Mouse (Mus musculus) frontal cortex, postnatal 10 days (tissue): ENCODE results near the gene Dbx1.

ENCODE experiments used
- DNase-seq, 2 experiments: peaks; one replicate each; pipeline ENCODE4 v3.0.0; 2022; ENCODE audit warnings: low spot score in 2 of 2, mixed read lengths in 1 of 2

The Dbx1 gene

DNA sequence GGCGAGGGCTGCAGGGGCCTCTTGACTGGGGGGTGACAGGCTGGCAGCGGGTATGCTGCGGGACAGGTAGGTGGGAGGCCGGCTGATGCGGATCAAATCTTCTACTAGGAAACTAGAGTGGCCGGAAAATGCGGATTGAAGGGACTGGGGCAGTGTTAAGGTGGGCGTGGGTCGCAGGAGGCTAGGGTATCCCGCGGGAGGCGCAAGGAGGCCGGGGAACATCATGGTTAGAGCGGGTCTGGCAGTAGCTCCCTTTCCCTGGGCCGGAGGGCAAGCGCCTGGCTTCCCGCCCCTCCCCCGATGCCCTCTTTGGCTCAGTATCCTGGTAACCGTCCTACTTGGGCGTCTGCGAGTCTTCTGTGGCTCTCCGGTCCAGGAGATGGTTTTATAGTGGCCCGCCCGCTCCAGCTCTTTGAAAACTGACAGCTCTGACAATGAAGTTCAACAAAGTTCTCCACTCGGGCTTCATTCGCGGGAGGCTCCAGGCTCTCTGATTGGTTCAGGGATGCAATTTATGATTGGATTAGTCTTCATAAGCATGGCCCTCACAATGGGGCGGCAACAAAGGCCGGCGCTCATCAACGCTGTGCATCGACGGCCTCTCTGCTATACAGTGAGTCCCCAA lies at the start of gene Dbx1:
Gene Dbx1, minus strand, starts transcription at position 359 of the 625 bp plus-strand sequence.
- no peak for DNase-seq

DNA sequence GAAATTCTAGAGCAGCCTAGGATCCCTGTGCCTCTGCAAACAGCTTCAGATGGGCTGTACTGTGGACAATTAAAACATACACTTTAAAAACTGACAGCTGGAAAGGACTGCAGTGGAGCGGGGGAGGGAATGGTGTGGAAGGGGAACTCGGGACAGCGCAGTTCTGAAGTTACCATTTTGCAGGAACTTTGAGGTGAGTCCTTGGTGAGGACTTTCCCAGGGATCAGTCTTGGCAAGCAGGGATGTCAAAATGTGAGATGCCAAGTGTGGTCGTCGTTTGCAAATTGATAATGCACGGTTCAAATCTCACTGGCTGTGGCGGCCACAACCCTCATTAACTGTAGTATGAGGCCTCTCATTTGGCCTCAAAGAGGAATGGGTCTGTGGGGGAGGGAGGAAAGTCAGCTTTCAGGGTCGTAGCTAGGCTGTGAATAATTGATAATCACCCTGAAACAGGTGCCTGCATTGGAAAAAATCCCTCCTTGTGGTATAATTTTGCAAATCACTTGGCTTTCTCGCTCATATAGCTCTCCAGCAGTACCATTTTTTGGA lies 42.3 kb upstream of the Dbx1 start:
- DNase-seq = no peak

DNA sequence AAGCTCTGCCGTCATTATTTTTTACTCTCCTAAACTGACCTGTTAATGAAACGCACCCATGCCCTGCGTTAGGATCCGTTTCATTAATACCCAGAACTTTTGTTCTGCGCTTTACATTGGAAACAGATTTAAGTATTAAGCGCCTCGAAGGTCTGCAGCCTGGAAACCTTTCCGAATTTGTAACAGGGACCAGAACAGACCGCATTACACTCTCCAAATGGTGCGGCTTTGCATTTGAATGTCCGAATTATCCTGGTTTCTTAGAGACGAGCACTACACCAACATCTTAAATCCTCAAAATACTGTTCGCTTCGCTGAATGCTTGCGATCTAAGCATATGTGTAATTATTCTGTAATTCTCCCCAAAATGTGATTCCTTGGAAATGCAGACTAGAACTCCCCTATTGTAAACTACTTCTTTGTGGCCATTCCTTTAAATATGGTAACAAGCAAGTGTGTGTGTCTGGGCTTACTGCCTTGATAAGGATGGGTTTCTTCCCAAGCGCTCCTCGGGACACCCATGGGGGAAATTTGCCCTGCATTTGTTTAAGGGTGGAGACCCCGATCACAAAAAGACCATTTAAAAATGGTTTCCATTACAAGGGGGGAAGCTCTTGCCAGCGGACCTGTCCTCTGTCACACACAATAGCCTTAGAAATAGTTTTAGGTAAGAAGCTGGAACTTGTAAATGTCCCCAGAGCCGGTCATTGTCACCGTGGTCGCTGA lies 41.6 kb upstream of the Dbx1 start:
- DNase-seq = no peak

DNA sequence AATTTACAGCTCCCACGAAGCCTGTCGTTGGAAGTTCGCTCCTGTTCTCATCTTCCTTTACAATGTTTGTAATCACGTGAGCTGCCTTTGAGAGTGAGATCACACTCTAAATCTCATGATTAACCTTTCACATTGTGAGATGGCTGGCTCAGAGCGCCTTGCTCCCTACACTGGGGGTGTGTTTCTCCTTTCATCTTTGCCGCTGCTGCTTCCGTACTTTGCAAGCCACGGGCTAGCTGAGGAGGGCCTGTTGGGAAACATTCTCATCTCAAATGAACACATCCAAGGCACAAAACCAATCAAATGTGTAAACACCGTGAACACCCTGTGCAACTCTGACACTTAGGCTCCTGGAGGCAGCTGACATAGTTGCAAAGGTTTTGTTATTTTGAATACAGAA lies 40.5 kb upstream of the Dbx1 start:
- no peak for DNase-seq

DNA sequence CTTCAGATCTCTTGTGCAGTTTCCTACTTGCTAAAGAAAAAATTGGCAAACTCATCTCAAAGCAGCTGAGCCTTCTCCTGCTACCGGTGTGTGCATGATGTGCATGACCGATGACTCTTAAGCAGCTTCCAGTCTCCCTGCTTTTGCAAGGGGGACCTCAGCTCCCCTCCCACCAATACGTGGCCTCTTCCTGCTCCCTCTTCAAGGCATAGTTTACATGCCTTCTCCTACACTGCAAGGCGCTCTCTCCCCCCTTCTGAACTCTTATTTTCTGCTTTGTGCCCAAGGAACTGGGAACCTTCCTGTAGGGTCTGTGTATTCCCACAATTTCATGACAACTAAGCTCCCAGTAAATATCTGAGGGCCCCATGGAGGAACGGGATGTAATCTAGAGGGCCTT lies 40.0 kb upstream of the Dbx1 start:
- no peak for DNase-seq

DNA sequence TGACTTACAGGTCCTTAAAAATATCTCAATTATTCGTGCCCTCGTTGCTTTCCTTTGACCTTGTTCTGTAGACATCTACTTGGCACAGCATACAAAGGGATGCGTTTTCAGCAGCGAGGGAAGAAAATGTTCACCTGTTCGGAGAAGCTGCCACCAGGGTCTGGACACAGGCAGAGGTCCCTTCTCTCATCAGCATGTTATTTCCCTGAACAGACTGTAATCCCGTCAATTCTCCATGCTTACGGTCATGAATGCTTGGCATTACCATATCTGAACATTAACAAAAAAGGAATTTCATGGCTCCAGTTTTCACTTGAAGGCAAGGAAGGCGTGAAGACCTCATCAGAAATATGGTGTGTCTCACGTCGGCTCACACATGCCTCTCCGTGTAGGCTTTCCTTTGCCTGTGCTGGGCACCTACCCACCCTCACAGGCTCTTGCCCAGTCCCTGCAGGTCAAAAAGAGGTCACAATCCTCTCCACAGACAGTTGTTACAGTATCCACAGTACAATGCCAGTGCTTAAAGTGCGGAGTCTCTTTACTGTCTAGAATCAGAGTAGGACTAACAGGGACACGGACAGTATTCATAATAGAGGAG lies 31.7 kb upstream of the Dbx1 start:
- no peak for DNase-seq

DNA sequence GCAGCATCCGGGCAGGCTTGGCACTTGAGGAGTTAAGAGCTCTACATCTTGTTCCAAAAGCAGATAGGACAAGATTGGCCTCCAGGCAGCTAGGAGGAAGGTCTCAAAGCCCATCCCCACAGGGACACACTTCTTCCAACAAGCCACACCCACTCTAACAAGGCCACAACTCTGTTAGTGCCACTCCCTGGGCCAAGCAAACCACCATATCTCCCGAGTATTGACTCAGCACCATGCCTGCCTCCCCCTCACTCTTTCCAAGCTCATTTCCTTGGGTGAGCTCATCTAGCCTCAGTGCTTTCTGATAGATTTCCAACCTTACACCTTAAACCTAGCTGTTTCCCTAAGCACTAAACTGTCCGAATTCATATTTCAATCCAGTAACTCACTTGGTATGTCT lies 26.9 kb upstream of the Dbx1 start:
- no peak for DNase-seq

DNA sequence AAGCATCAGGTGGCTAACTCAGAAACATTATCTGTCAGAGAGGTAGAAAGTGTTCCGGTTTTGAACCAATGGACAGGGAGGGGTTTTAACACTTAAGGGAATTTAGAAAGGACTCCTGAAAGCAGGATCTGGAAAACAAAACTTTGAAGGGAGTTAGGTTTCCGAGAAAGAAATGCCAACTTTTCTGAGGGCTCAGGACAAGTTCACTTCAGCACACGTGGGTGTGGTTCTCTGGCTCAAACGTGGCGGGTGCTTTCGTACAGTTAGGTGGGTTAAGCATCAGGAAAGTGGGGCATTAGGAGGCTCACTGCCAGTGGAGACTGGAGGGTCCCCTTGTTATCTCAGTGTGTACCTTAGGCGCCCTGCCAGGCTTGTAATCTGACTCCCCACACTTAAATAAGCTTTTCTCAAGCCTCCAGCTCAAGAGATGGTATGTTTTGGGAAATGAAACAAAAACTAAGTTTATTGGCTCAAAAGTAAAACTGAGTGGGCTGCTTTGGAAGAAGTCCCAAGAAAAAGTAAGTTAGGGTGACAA lies 25.9 kb upstream of the Dbx1 start:
- DNase-seq = no peak

DNA sequence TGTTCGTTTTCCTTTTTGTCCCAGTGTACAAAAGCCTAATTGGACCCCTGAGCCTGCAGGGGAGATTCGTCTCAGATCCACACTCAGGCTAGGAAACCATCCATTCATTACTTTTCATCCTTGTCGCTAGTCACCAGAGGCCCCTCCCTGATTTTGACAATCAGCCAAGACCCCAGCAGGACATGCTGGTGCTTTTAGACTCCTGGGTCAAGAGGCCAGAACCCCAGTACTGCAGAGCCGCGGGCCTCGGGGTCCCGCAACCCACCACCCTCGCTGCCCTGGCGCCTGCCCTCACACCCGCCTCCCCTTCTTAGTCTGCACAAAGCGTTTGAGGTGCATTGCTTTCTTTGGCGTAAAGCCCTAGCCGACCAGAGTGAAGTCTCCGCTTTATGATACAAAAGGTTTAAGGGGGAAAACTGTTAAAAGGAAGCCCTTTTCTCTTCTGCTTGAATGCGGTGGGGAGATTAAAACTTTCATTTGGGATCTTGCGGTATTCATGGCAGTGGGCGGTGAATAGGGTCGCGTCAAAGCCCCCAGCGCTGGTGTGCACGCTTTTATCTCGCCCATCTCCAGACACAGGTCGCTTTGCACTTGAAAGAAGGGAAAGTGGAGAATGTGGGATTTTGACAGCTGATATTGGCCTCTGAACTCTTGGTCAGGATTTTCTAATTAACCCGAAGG lies 25.3 kb upstream of the Dbx1 start:
- no peak for DNase-seq

DNA sequence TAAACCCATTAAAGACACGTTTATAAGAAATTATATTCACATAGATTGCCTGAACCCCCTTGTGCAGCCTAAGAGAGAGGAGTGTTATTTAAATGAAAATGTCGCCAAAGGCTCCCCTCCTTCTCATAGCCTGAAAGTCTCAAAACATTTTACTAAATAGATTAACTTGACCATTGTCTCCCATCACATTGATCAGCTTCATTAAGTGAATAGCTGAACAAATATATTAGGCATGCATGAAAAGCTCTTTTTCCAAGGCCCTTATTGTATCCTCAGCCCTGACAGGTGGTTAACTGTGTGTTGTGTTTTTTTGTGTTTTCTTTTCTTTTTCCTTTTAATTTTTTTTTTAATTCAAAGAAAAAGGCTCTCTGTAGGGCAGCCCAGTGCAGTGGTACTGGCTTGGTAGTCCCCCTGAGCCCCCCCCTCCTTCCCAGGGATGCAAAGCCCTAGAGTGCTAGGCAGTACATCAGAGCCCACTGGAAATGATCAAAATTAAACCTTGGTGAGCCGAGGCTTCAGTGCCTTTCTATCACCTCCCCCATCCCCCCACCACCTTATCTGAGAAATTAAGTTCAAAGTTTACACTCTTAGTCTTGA lies 4.2 kb upstream of the Dbx1 start:
- no peak for DNase-seq

DNA sequence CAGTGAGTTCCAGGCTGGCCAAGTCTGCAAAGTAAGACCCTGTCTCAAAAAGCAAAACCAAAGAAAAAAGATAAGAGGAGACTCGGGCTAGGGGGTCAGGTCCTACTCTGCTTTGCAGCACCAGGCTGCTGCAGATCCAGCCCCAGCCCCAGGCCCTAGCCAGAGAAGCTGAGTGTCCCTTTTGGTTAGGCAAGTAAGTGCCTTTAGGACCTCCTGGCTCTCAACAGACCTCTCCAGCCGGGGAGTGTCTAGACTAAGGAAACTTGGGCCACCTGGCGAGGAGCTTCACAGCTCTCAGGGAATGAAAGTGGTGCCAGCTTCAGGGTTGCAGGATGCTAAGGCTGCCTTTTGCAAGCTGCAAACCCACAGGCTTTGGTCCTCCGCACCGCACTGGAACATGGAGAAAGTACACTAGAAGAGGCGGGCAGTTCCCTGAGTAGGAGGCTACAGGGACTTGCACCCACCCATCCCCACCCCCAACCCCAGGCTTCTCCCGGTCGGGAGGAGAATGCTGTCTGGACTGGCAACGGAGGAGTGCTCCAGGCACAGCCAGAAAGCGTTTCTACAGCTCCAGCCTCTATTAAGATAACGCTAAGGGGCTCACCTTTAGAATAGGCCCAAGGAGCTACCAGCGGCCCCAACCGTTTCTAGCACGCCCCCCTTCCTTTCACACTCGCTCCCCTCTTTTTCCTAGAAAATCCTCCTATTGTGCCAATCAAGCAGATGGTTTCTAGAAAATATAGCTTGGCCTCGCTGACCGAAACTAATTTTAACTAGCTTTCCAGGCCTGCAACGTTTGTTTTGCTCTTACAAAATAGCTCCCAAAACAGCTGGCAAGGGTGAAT lies 3.4 kb upstream of the Dbx1 start:
- no peak for DNase-seq

DNA sequence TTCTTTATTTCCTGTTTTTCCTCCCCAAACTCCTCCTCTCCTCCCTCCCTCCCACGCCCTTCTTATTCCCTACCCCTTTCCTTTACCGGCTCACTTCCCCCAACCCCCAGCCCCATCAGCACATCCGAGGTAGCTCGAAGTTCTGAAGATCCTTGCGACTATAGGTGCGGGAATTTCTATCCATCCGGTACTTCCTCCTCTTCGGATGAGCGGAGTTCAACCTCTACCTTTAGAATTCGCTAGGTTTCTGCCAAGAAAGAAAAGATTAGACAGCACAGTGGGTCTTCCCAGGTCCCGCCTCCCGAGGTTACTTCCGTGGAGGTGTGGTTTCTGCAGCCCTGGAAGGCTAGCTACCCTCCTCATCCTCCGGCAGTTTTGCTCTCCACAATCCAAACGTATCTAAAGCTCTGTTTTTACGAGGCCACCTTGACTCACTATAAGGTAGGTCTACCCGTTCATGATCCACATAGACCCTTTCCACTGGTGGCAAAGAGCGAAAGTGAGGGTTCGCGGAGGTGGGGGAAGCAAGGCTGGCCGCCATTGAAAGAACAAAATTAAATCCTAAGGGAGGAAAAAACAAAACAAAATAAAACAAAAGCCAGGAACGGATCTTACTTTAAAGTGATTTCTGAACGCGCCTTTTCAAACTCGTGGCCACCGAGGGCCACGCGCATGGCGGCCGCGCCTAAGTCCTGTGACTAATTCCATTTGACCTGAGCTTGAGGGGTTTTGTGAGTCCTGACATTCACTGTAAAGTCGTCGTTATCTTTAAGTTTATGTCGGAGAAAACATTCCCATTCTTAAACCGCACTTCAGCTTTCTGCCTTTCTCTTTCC lies 2.5 kb upstream of the Dbx1 start:
- no peak for DNase-seq

DNA sequence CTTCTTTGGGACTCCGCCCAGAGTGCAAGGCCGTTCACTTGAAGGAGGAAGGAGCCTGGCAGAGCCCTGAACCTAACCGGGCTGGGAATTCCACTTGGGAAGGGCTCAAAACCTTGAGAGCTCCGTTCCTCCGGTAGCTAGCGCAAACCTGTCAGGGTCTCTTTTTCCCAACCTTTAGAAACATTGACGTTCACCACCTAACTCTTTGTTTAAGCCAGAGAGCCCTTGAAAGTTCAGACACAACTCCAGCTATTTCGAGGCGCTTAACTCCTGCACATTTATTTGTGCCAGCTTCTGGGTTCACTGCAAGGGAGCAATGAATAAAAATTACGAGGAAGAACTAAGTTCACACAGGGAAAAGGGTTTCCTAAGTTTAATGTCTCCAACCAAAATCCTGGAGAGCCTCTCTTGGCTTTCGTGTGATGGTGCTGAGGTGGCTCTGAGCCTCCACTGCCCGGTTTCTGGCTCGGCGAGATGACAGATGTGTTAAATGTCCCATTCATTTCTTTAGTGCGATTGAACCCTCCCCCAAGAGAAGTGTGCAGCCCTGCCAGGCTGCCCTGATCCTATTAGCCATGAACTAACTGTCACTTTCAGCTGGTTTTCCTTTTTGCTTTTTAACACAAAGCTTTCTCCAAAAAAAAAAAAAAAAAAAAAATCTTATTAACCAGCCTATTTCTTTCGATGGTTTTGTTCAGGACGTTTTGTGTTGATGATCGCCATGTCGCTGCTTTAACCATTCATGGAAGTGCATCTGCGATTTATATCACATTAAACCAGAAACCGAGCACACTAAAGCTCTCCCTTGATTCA lies 1.4 kb upstream of the Dbx1 start:
- no peak for DNase-seq

DNA sequence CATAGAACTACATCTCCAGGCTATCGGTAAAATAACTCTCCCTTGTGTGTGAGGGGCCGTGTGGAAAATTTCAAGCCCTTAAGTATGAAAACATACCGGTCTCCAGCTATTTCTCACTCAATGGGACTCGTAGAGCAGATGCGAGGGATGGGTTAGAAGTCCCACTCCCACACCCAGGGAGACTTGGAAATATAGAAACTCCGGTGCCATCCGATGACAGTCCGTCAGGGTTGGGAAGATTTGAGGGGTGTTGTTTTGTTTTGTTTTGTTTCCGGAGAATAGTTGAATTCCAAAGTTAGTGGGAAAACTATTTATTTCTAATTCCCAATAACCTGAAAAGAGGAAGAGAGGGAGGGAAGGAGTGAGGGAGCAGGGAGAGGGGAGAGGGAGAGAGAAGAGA lies 632 bp upstream of the Dbx1 start:
- DNase-seq = no peak

DNA sequence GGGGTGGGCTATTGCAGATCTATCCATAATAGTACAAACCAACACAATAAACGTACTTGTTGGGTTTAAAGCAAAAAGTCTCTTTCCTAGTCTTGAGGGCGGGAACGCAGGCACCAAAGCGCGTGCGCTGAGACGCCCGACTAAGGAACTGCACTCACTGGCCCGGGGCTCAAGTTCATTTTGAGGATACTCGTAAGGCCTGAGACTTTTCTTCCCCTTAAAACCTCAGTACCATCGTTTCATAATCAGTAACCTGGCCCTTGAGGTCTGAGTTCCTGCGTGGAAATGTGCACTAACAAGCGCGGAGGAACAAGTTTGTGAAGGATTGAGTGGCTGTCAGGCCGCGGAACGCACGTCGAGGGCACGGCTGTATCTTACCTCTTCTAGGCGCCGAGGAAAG lies 678 bp downstream of the Dbx1 start:
- no peak for DNase-seq

DNA sequence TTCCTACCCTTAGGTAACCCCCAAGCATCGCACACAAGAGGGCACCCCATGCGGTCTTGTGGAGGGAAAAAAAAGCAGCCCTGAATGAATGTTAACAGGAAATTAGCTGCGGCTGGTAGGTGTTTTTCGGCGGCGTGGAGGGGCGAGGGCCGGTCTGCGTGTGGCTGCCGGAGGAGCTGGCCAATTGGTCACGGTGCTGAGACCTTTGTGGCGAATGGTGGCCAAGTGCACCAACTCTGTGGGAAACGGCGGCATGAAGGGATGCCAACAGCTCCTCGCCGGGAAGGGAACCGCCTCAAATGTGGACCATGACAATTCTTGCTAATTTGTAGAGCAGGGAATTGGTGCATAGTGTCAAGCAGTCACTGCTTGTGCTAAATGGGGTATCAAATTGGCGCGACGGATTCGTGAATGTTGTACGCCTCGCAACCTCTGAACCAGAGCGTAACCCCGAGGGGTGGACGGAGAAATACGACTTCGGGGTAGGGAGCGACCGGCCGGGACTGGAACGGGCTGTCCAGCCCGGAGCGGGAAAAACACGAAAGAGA lies 1.5 kb downstream of the Dbx1 start:
- no peak for DNase-seq

DNA sequence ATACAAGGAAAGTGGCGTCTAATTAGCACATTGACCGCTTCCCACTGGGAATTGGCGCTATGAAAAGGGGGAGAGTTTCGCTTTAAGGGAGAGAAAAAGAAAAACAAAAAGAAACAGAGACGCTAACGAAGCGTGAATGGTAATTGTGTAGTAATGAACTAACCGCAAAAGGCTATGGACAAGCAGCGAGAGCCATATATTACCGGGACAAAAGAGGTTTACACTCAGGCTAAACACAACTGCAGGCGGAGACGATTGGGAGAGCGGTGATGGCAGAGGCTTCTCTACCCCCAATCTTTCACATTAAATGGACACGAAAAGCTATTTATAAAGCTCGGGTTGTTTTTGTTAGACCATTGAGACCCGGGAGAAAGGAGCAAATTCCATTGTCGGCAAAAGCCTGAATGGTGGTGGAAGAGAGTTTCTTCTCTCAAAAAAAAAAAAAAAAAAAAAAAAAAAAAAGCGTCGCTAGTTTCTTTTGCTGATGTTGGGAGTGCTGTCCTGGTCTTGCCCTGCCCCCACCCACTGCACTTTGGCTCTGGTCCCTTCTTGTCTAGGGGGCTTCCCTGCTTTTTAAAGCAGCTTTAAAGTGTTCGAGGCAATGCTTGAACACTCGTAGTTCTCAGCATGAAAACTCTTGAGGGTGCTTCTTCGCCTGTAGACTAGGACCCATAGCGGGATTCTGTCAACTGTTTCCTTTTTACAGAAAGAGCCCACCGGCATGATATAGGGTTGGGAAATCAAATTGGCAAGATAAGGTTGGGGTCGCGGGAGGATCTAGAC lies 2.2 kb downstream of the Dbx1 start:
- DNase-seq = no peak

DNA sequence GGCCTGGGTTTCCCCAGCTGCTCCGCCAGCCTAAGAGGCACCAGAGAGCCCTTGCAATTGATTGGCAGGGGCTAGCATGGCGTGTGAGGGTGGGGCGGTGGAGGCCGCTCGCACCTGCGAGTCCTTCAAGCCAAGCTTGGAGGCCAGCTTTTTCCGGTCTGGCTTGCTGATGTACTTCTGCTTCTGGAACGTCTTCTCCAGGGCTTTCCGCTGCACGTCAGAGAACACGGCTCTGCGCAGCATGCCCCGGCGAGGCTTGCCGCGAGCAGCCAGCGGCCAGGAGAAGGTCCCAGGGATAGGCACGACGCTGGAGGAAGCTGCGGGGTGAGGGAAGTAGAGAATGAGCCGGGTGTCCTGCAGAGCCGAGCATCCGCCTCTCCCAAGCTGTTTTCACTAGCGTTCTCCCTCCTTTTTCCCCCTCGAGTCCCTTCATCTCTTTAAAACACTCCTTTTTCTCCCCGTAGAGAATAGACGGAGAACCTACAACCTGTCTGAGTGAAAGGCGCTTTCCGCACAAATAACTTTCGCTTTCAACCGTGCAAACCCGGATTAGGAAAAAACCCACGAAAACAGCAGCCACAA lies 3.2 kb downstream of the Dbx1 start:
- DNase-seq = no peak
